Mouse (Mus musculus): ENCODE measurements around the gene Taf4. TPM values are rescaled to one million over a fixed set of nuclear protein-coding genes. Genes with fewer than 3 reads are reported as not detected.

Gene Taf4
- total RNA-seq, 2 experiments from 2014 or later = 15.8 to 24.3 TPM

DNA sequence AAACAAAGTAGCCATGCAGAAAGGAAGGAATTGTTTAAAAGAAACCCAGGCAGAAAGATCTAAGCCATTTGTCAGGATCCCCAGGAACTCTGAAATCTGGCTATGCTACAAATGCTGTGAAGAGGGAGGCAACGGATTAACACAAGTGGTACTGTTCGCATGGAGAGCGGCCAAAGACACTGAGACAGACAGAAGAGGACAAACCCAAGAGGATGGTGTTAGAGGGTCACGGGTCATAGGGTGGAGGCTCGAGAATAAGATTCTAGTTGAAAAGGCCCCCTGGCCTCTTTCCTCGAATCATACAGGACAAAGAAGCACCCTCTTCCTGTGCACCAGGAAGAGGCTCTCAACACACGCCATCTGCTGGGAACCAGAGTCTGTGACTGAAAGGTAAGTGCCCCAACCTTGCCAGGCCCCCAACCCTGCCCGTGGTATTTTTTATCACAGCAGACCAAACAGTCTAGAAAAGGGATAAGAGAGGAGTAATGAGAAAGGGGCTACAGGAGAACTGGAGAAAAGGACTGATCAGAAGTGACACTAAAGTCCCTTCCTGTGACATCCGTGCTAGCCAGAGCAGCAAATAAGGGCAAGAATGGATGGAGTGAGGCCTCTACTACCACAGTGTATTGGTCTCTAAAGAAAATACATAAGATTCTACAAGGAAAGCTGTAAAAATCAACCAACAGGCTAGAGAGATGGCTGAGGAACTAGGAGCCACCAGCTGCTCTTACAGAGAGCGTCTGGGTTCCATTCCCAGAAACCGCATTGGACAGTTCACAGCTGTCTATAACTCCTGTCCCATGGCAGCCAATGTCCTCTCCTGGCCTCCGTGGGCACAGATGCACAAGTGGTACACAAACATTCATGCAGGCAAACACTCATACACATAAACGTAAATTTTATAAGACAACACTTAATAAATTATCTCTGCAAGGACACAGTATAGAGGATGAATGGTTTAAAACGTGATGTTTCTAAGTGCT lies 24.6 kb downstream of the Taf4 start:
- intact Hi-C loops (cut with DNase I) = no loop called here

GRCm38 (mm10) chr2:179948820-179949219 lies 27.6 kb downstream of the Taf4 start:
- DNase-seq (ENCODE audit: low spot score in 2 of 2) = no peak

More for the DNA sequence above, 24.6 kb downstream of the Taf4 start:
- no peak for DNase-seq (ENCODE audit: low spot score in 2 of 2)

GRCm38 (mm10) chr2:179947607-179948006 lies 28.8 kb downstream of the Taf4 start:
- no peak for DNase-seq (ENCODE audit: low spot score in 2 of 2)
- intact Hi-C loops (cut with DNase I) = no loop called here

More at GRCm38 (mm10) chr2:179948820-179949219, 27.6 kb downstream of the Taf4 start:
- intact Hi-C loops (cut with DNase I) = no loop called here

DNA sequence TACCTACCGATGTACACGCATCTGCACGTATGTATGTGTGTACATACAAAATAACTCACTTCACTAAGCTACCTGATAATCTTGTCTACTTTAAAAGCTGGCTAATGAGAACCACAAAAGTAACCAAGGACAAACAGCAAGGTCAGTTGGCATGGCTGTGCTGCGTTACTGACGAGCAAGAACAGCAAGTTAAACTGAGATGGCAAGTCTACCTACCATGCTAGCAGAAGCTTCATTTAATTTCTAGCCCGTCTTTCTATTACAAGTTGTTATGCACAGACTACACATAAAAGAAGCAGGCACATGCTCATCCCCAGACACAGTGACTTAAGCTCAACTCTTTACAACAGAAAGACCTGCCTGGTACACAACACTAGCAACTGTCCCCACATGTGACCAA lies 29.9 kb downstream of the Taf4 start:
- DNase-seq (ENCODE audit: low spot score in 2 of 2) = no peak
- intact Hi-C loops (cut with DNase I) = no loop called here

GRCm38 (mm10) chr2:179945051-179945450 lies 31.4 kb downstream of the Taf4 start:
- intact Hi-C loops (cut with DNase I) = no loop called here
- no peak for DNase-seq (ENCODE audit: low spot score in 2 of 2)

DNA sequence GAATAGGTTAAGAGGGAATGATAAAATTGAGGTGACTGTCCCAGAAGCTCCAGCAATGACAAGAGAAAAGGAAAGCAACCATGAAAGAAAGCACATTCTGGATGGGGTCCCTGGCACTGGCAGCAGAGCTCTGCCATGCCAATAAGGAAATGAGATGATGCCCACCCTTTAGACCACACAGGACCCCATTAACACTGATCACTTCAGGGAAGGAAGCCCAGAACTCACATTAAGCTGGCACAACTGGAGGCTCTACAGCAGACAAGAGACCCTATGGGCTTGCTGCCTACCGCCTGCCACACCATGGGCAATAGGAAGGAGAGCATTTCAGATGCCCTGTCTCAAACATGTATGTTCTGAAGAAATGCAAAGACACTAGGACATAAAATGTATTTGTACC lies 34.8 kb downstream of the Taf4 start:
- intact Hi-C loops (cut with DNase I) = no loop called here

GRCm38 (mm10) chr2:179937091-179937490 lies 39.4 kb downstream of the Taf4 start:
- no peak for DNase-seq (ENCODE audit: low spot score in 2 of 2)
- intact Hi-C loops (cut with DNase I) = no loop called here

More for the DNA sequence above, 34.8 kb downstream of the Taf4 start:
- no peak for DNase-seq (ENCODE audit: low spot score in 2 of 2)

GRCm38 (mm10) chr2:179934165-179934564 lies 42.3 kb downstream of the Taf4 start:
- intact Hi-C loops (cut with DNase I) = no loop called here
- no peak for DNase-seq (ENCODE audit: low spot score in 2 of 2)

- intact Hi-C loops (cut with DNase I) = no loop called here
- no peak for DNase-seq (ENCODE audit: low spot score in 2 of 2)
Measured at GRCm38 (mm10) chr2:179931741-179932140, 44.7 kb downstream of the Taf4 start.

DNA sequence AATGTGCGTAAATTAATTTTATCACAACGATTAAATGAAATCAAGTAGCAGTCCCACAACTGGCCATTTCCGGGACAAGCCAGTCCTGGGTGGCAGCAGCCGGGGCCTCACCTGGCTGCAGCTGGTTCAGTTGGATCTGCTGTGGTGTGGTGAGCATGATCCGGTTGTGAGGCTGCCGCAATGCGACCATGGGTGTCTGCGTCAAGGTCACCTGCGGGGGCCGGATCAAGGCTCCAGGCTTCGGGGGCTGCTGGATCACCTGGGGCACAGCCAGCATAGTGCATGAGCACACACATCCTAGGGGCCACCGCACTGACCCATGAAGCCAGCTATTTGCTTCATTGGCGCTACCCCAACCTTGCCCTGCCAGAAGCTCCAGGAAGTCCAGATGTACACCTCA lies 47.3 kb downstream of the Taf4 start:
- DNase-seq (ENCODE audit: low spot score in 2 of 2) = no peak
- intact Hi-C loops (cut with DNase I) = no loop called here

GRCm38 (mm10) chr2:179924038-179924437 lies 52.4 kb downstream of the Taf4 start:
- DNase-seq (ENCODE audit: low spot score in 2 of 2) = peak in 1 of 2 experiments; percentile 45
- intact Hi-C loops (cut with DNase I) = no loop called here

DNA sequence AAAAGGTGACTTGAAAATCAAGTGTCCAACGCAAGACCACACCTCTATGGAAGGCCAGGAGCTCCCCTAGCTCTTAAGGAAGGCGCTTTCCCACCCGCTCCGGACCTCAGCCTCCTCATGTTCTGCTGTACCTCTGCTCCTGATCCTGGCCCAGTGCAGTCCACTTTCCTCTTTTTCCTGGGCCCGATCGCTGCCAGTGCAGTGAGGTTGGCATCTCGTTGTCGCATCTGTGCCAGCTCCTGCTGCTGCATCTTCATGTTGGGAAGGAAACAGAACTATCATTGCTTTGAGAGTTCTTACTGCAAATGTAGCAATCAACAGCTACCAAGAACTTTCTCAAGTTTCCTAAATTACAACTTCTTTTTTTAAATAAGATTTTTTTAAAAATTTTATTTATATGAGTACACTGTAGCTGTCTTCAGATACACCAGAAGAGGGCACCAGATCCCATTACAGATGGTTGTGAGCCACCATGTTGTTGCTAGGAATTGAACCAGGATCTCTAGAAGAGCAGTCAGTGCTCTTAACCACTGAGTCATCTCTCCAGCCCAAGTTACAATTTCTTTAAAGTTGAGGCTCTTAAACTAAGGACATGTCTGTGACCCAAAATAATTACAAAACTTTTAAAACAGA lies 55.3 kb downstream of the Taf4 start:
- intact Hi-C loops (cut with DNase I) = no loop called here

DNA sequence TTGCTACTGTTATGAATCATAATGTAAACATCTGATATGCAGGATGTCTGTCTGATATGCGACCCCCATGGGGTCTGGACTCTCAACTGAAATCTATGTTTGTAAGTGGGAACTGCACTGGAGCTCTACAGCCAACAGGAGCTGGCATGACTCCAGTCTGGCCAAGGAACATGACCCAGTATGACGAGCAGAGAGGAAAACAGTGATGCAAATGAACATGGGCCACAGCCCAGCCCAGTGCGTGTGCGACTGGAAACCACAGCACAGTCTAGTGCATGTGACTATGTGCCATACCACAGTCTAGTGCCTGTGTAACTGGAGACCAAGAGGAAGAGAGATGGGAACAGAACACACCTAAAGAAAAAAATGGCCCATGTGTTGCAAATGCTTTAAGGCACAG lies 56.4 kb downstream of the Taf4 start:
- intact Hi-C loops (cut with DNase I) = no loop called here
- no peak for DNase-seq (ENCODE audit: low spot score in 2 of 2)

More for the DNA sequence above, 55.3 kb downstream of the Taf4 start:
- DNase-seq (ENCODE audit: low spot score in 2 of 2) = no peak

- DNase-seq (ENCODE audit: low spot score in 2 of 2) = peak; percentile 47 to 60
- intact Hi-C loops (cut with DNase I) = loop anchor here (2.0 to 5.0 kb wide), 3 partner anchors 60 to 335 kb away; partner anchors contain the start of gene Taf4
Measured at GRCm38 (mm10) chr2:179916877-179917673, 59.4 kb downstream of the Taf4 start.

DNA sequence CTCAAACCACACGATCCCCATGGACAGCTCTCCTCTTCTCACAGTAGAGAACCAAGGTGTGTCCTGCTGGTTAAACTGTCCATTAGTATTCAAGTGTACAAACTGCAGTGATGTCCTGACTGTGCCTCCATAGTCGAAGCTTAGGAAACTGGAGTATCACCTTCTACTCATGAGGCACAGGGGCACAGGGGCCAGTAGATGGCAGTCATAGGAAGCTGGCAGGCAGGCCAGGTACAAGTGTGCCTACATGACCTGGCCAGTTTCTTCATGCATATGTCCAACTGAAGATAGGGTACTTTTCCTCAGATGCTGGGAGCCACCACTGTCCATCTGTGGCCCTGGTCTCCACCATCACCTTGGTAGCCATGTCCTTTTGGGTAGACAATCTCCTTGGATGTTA lies 62.2 kb downstream of the Taf4 start:
- DNase-seq (ENCODE audit: low spot score in 2 of 2) = no peak
- intact Hi-C loops (cut with DNase I) = no loop called here

GRCm38 (mm10) chr2:179913349-179913748 lies 63.1 kb downstream of the Taf4 start:
- DNase-seq (ENCODE audit: low spot score in 2 of 2) = no peak
- intact Hi-C loops (cut with DNase I) = no loop called here

GRCm38 (mm10) chr2:179912911-179913310 lies 63.5 kb downstream of the Taf4 start:
- no peak for DNase-seq (ENCODE audit: low spot score in 2 of 2)
- intact Hi-C loops (cut with DNase I) = no loop called here

GRCm38 (mm10) chr2:179896949-179897348 lies 79.5 kb downstream of the Taf4 start:
- intact Hi-C loops (cut with DNase I) = no loop called here
- DNase-seq (ENCODE audit: low spot score in 2 of 2) = no peak

DNA sequence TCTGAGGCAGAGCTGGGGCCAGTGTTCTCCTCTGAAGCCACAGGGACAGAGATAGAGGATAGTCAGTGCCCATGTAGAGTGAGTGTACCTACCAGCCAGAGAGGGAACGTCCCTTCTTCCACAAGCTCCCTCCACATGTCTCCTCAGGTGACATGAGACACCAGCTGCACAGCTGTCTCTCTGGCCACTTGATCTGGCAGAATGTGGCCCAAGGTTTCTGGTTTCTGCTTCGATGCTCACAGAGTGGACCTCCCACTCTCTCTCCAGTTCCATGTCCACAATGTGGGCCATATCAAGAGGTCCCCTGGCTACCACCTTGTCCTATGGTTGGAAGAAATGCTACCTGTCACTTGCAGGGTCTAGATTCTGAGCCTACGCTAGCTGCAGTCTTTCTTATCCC lies 85.4 kb downstream of the Taf4 start:
- DNase-seq (ENCODE audit: low spot score in 2 of 2) = no peak
- intact Hi-C loops (cut with DNase I) = no loop called here

- intact Hi-C loops (cut with DNase I) = no loop called here
- DNase-seq (ENCODE audit: low spot score in 2 of 2) = no peak
Measured at GRCm38 (mm10) chr2:179884561-179884960, 91.9 kb downstream of the Taf4 start.
